Mouse (Mus musculus) intestine, embryonic 14.5 days (tissue): ENCODE measurements around the gene Prpsap1. TPM values are rescaled to one million over a fixed set of nuclear protein-coding genes. Genes with fewer than 3 reads are reported as not detected.
A peak's percentile ranks its signal among the peaks of the same experiment; 100 is the strongest.

ENCODE experiments used
- ATAC-seq: fragments of 200-750 bp; cut with Nextera tagmentation; replicated peaks from 2 replicates; pipeline ENCODE4 v1.8.0; 2017; ENCODE audit warnings: low read depth, moderate number of reproducible peaks, moderate TSS enrichment, moderate library complexity; ENCODE audit not compliant: low FRiP score, low TSS enrichment
- DNase-seq: peaks from one replicate; pipeline ENCODE4 v3.0.0-alpha.2; 2018; ENCODE audit warnings: low spot score
- H3K27ac ChIP-seq: fragments of 300-500 bp; sonication (generic); 2 replicates; pipeline ENCODE4 v1.5.1; 2014; ENCODE audit warnings: low read depth, mild to moderate bottlenecking, control low read depth
- H3K27me3 ChIP-seq: fragments of 300-500 bp; sonication (generic); replicated peaks from 2 replicates; pipeline ENCODE4 v1.6.1; 2014; ENCODE audit warnings: low read length, control low read depth; ENCODE audit not compliant: control insufficient read depth, insufficient read depth
- H3K36me3 ChIP-seq: fragments of 300-500 bp; sonication (generic); 2 replicates; pipeline ENCODE4 v1.6.1; 2014; ENCODE audit warnings: low read length, control low read depth; ENCODE audit not compliant: control insufficient read depth, insufficient read depth
- H3K4me1 ChIP-seq: fragments of 300-500 bp; sonication (generic); replicated peaks from 2 replicates; pipeline ENCODE4 v1.6.1; 2014; ENCODE audit warnings: low read length, control low read depth, mixed read lengths; ENCODE audit not compliant: control insufficient read depth, insufficient read depth
- H3K4me2 ChIP-seq: fragments of 300-500 bp; sonication (generic); 2 replicates; pipeline ENCODE4 v1.6.1; 2014; ENCODE audit warnings: low read length
- H3K4me3 ChIP-seq: fragments of 300-500 bp; sonication (generic); 2 replicates; pipeline ENCODE4 v1.5.1; 2014; ENCODE audit warnings: low read depth, low read length, control low read depth, mixed read lengths
- H3K9ac ChIP-seq: fragments of 300-500 bp; sonication (generic); 2 replicates; pipeline ENCODE4 v1.6.1; 2014; ENCODE audit warnings: mild to moderate bottlenecking, low read length
- H3K9me3 ChIP-seq: fragments of 300-500 bp; sonication (generic); 2 replicates; pipeline ENCODE4 v1.6.1; 2016; ENCODE audit warnings: low read length, control low read depth; ENCODE audit not compliant: control insufficient read depth
- WGBS: fragments of 180-500 bp; shearing (Covaris S2); extraction: QIAGEN DNeasy Blood & Tissue Kit; methylation state at CpG from one replicate; pipeline ENCODE4 v1.1.7; 2014; 5-methylcytosine and 5-hydroxymethylcytosine counted together
- polyA plus RNA-seq: library from polyadenylated mRNA; unstranded; fragments of >200 nt; fragmentation: Nextera tagmentation; extraction: Ambion mirVana; gene quantifications from 2 replicates; pipeline ENCODE4 v1.2.1, GENCODE M21; 2014

Gene Prpsap1
- polyA plus RNA-seq, result 207 and 208 TPM in 2 replicates

GRCm38 (mm10) chr11:116493795-116494252 is at the start of gene Prpsap1:
Gene Prpsap1, minus strand, starts transcription at chr11:116494202.
- DNase-seq (peak; percentile 65), ATAC-seq (no peak)
- Histone ChIP-seq H3K27me3 (no peaks in the 10 kb centered on the region), H3K9me3 (no peaks in the 10 kb centered on the region), H3K36me3 (no peaks in the 10 kb centered on the region), H3K9ac (no peak within 1 kb of the TSS), H3K27ac (peak within 1 kb of the TSS; percentile 84), H3K4me3 (no peak within 1 kb of the TSS), H3K4me2 (0 out of 2 replicates have a peak within 1 kb of the TSS, but pooled peaks have one; percentile 9), H3K4me1 (peaks cover 10% of the 10 kb centered on the region; the same call in 1 of the 2 replicates)
- WGBS, result 37% methylated on average over 4 of the region's 4 CpGs

- H3K36me3 ChIP-seq, result peaks cover 86% of the 10 kb centered on the region
- H3K27me3 ChIP-seq, result no peaks in the 10 kb centered on the region
- no peaks in the 10 kb centered on the region for H3K4me1 ChIP-seq
- H3K27ac ChIP-seq, result no peak overlapping the region
- no peaks in the 10 kb centered on the region for H3K9me3 ChIP-seq
- no peak overlapping the region for H3K4me2 ChIP-seq
- WGBS, result 82% methylated on average over 4 of the region's 4 CpGs
- DNase-seq (no peak), ATAC-seq (no peak)
- H3K9ac ChIP-seq, result no peak overlapping the region
- no peak overlapping the region for H3K4me3 ChIP-seq
Observed at GRCm38 (mm10) chr11:116543110-116543509, 49.1 kb upstream of the Prpsap1 start.

GRCm38 (mm10) chr11:116541183-116541582 is 47.2 kb upstream of the Prpsap1 start:
- no peaks in the 10 kb centered on the region for H3K9me3 ChIP-seq
- H3K4me3 ChIP-seq, result no peak overlapping the region
- H3K36me3 ChIP-seq, result peaks cover 78% of the 10 kb centered on the region
- no peak for DNase-seq
- H3K27ac ChIP-seq, result no peak overlapping the region
- WGBS, result 96% methylated on average over 11 of the region's 11 CpGs
- ATAC-seq, result no peak
- H3K4me1 ChIP-seq, result no peaks in the 10 kb centered on the region
- H3K4me2 ChIP-seq, result no peak overlapping the region
- no peak overlapping the region for H3K9ac ChIP-seq
- no peaks in the 10 kb centered on the region for H3K27me3 ChIP-seq

GRCm38 (mm10) chr11:116538142-116538735 is 44.2 kb upstream of the Prpsap1 start:
- H3K36me3 ChIP-seq, result peaks cover 49% of the 10 kb centered on the region
- 88% methylated on average over 12 of the region's 12 CpGs for WGBS
- no peak overlapping the region for H3K4me3 ChIP-seq
- ATAC-seq, result no peak
- no peak overlapping the region for H3K4me2 ChIP-seq
- peaks cover 9% of the 10 kb centered on the region for H3K27me3 ChIP-seq
- no peak overlapping the region for H3K27ac ChIP-seq
- no peak for DNase-seq
- H3K9me3 ChIP-seq, result no peaks in the 10 kb centered on the region
- H3K9ac ChIP-seq, result no peak overlapping the region
- peaks cover 4% of the 10 kb centered on the region; the same call in 1 of the 2 replicates for H3K4me1 ChIP-seq

GRCm38 (mm10) chr11:116537388-116537787 is 43.4 kb upstream of the Prpsap1 start:
- Histone ChIP-seq H3K9me3 (no peaks in the 10 kb centered on the region), H3K4me3 (no peak overlapping the region), H3K36me3 (peaks cover 42% of the 10 kb centered on the region), H3K4me2 (no peak overlapping the region), H3K4me1 (peaks cover 6% of the 10 kb centered on the region), H3K27ac (no peak overlapping the region), H3K27me3 (peaks cover 17% of the 10 kb centered on the region), H3K9ac (no peak overlapping the region)
- ATAC-seq, result no peak
- 69% methylated on average over 5 of the region's 5 CpGs for WGBS
- no peak for DNase-seq

- no peak overlapping the region for H3K4me2 ChIP-seq
- peaks cover 13% of the 10 kb centered on the region for H3K4me1 ChIP-seq
- ATAC-seq, result no peak
- H3K27me3 ChIP-seq, result peaks cover 24% of the 10 kb centered on the region
- no peak for DNase-seq
- H3K27ac ChIP-seq, result no peak overlapping the region
- no peaks in the 10 kb centered on the region for H3K9me3 ChIP-seq
- no peak overlapping the region for H3K4me3 ChIP-seq
- H3K9ac ChIP-seq, result no peak overlapping the region
- 93% methylated on average over 7 of the region's 7 CpGs for WGBS
- peaks cover 35% of the 10 kb centered on the region for H3K36me3 ChIP-seq
Observed at GRCm38 (mm10) chr11:116536685-116537084, 42.7 kb upstream of the Prpsap1 start.

GRCm38 (mm10) chr11:116534154-116534865 is 40.3 kb upstream of the Prpsap1 start:
- peaks cover 45% of the 10 kb centered on the region for H3K27me3 ChIP-seq

GRCm38 (mm10) chr11:116533341-116534153 is 39.5 kb upstream of the Prpsap1 start:
- peak; percentile 13; the same call in 1 of the 2 replicates for ATAC-seq
- peak overlapping the region; percentile 98 for H3K4me2 ChIP-seq
- peak; percentile 70 for DNase-seq
- under 1% methylated on average over 63 of the region's 63 CpGs for whole genome bisulfite sequencing
- H3K36me3 ChIP-seq, result 0 out of 2 replicates have a peak, but pooled peaks cover 4% of the 10 kb centered on the region
- H3K27me3 ChIP-seq, result peaks cover 45% of the 10 kb centered on the region
- no peak overlapping the region for H3K27ac ChIP-seq
- no peaks in the 10 kb centered on the region for H3K9me3 ChIP-seq
- H3K4me1 ChIP-seq, result peaks cover 23% of the 10 kb centered on the region
- H3K4me3 ChIP-seq, result peak overlapping the region; percentile 49
- H3K9ac ChIP-seq, result peak overlapping the region; percentile 42

More at GRCm38 (mm10) chr11:116534154-116534865, 40.3 kb upstream of the Prpsap1 start:
- no peaks in the 10 kb centered on the region for H3K9me3 ChIP-seq
- H3K36me3 ChIP-seq, result peaks cover 11% of the 10 kb centered on the region
- H3K9ac ChIP-seq, result no peak overlapping the region
- peak overlapping the region; percentile 98 for H3K4me2 ChIP-seq
- peaks cover 23% of the 10 kb centered on the region for H3K4me1 ChIP-seq
- DNase-seq (peak; percentile 91), ATAC-seq (peak; percentile 64)
- peak overlapping the region; percentile 49 for H3K4me3 ChIP-seq
- H3K27ac ChIP-seq, result no peak overlapping the region
- WGBS, result 17% methylated on average over 20 of the region's 20 CpGs
